Mouse (Mus musculus) mammary gland, adult 2 months (tissue): ENCODE results near the gene Taar6. TPM values are rescaled to one million over a fixed set of nuclear protein-coding genes. Genes with fewer than 3 reads are reported as not detected.

Source experiments
- polyA plus RNA-seq: library from polyadenylated mRNA; depleted of rRNA; stranded (reverse); fragments of >200 nt; gene quantifications from 2 replicates; pipeline ENCODE4 v1.2.3, GENCODE M21; 2012; ENCODE audit warnings: low replicate concordance; rRNA removed

The Taar6 gene
- not detected in 2 replicates for polyA plus RNA-seq

GRCm38 (mm10) chr10:23985546-23985945 lies at the start of gene Taar6:
TSS of gene Taar6 (minus strand) at chr10:23985646.

GRCm38 (mm10) chr10:24026922-24027321 lies 41.5 kb upstream of the Taar6 start, which contains the start of gene Taar7d:
TSS of gene Taar7d (plus strand) at chr10:24027222.

DNA sequence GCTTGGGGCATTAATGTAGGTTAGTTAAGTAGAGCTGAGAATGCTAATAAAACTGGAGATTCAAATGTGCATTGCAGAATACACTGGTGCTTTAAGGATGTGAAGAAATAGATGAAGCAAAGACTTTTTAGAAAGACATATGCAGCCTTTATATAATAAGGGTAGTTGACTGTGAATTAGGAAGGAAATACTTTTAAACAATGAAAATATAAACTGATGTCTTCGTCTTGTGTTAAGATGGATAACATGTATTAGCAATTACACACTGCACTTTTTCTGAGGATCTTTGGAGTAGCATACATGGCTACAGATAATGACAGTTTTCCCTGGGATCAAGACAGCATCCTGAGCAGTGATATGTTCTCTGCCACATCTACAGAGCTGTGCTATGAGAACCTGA lies 14.2 kb upstream of the Taar6 start, which contains the start of gene Taar7b:
TSS of gene Taar7b (plus strand) at position 301 of the 400 bp plus-strand sequence.

GRCm38 (mm10) chr10:23993381-23993780 lies 7.9 kb upstream of the Taar6 start, which contains the start of gene Taar7a:
TSS of gene Taar7a (minus strand) at chr10:23993481.

GRCm38 (mm10) chr10:23970656-23971165 lies 14.7 kb downstream of the Taar6 start, which contains the start of gene Taar5:
TSS of gene Taar5 (plus strand) at chr10:23970706.

GRCm38 (mm10) chr10:23960444-23960915 lies 25.0 kb downstream of the Taar6 start, which contains the start of gene Taar4:
TSS of gene Taar4 (plus strand) at chr10:23960494.

GRCm38 (mm10) chr10:23949508-23950005 lies 35.9 kb downstream of the Taar6 start, which contains the start of gene Taar3:
TSS of gene Taar3 (plus strand) at chr10:23949558.

GRCm38 (mm10) chr10:23938312-23938711 lies 47.1 kb downstream of the Taar6 start, which contains the start of gene Taar2:
TSS of gene Taar2 (plus strand) at chr10:23938572.

Other genes starting within 250 kb of the Taar6 start
- gene Rps12, start 198.4 kb downstream of the Taar6 start, polyA plus RNA-seq: 1,066 and 1,138 TPM in 2 replicates
- gene Slc18b1, start 188.7 kb downstream of the Taar6 start, polyA plus RNA-seq: 15.1 and 22.6 TPM in 2 replicates
- 5.4 and 10.9 TPM in 2 replicates for gene Vnn3, start 134.2 kb downstream of the Taar6 start, polyA plus RNA-seq
- 1.6 and 3.9 TPM in 2 replicates for gene Vnn1, start 91.0 kb downstream of the Taar6 start, polyA plus RNA-seq
- not detected in 2 replicates for gene Taar1, start 65.3 kb downstream of the Taar6 start, polyA plus RNA-seq
- not detected in 2 replicates for gene Taar2, start 47.1 kb downstream of the Taar6 start, polyA plus RNA-seq
- not detected in 2 replicates for gene Taar3, start 36.1 kb downstream of the Taar6 start, polyA plus RNA-seq
- gene Taar4, start 25.2 kb downstream of the Taar6 start, polyA plus RNA-seq: not detected in 2 replicates
- not detected in 2 replicates for gene Taar5, start 14.9 kb downstream of the Taar6 start, polyA plus RNA-seq
- not detected in 2 replicates for gene Taar7a, start 7.8 kb upstream of the Taar6 start, polyA plus RNA-seq
- gene Taar7b, start 14.3 kb upstream of the Taar6 start, polyA plus RNA-seq: not detected in 2 replicates
- gene Taar7d, start 41.6 kb upstream of the Taar6 start, polyA plus RNA-seq: not detected in 2 replicates
- gene Taar7e, start 52.0 kb upstream of the Taar6 start, polyA plus RNA-seq: not detected in 2 replicates
- gene Taar7f, start 63.9 kb upstream of the Taar6 start, polyA plus RNA-seq: not detected in 2 replicates
- gene Taar8a, start 90.9 kb upstream of the Taar6 start, polyA plus RNA-seq: not detected in 2 replicates
- not detected in 2 replicates for gene Taar8b, start 106.6 kb upstream of the Taar6 start, polyA plus RNA-seq
- gene Taar8c, start 116.3 kb upstream of the Taar6 start, polyA plus RNA-seq: not detected in 2 replicates
- gene Taar9, start 123.9 kb upstream of the Taar6 start, polyA plus RNA-seq: not detected in 2 replicates
- 28.8 and 34.8 TPM in 2 replicates for gene Stx7, start 163.7 kb upstream of the Taar6 start, polyA plus RNA-seq
- gene Moxd1, start 237.9 kb upstream of the Taar6 start, polyA plus RNA-seq: 5.7 and 19.1 TPM in 2 replicates